Mouse (Mus musculus) neural tube, embryonic 11.5 days (tissue): ENCODE measurements at regions not wholly inside any gene's neighbourhood (a gene's known extent, or its start where the extent isn't known, plus 50 kb on each side); places are given as distances from the start of the nearest gene placed in this dataset.

Experiments used
- ATAC-seq: fragments of 200-750 bp; cut with Nextera tagmentation; 2 replicates; pipeline ENCODE4 v1.8.0; 2017; ENCODE audit warnings: moderate number of reproducible peaks, mild to moderate bottlenecking, moderate TSS enrichment, moderate library complexity; ENCODE audit not compliant: insufficient read depth, low FRiP score, low TSS enrichment
- DNase-seq: peaks from one replicate; pipeline ENCODE4 v3.0.0-alpha.2; 2015; ENCODE audit warnings: low spot score
- H3K27ac ChIP-seq: fragments of 300-500 bp; sonication (generic); 2 replicates; pipeline ENCODE4 v1.5.1; 2014; ENCODE audit warnings: low read depth, mild to moderate bottlenecking, low read length
- H3K27me3 ChIP-seq: fragments of 300-500 bp; sonication (generic); 2 replicates; pipeline ENCODE4 v1.6.1; 2014; ENCODE audit warnings: mild to moderate bottlenecking, low read length, mixed read lengths; ENCODE audit not compliant: control insufficient read depth, insufficient read depth
- H3K36me3 ChIP-seq: fragments of 300-500 bp; sonication (generic); 2 replicates; pipeline ENCODE4 v1.6.1; 2014; ENCODE audit warnings: mild to moderate bottlenecking, low read length, moderate library complexity, mixed read lengths; ENCODE audit not compliant: control insufficient read depth, insufficient read depth
- H3K4me1 ChIP-seq: fragments of 300-500 bp; sonication (generic); 2 replicates; pipeline ENCODE4 v1.6.1; 2014; ENCODE audit warnings: low read length, mixed read lengths; ENCODE audit not compliant: control insufficient read depth, insufficient read depth
- H3K4me2 ChIP-seq: fragments of 300-500 bp; sonication (generic); 2 replicates; pipeline ENCODE4 v1.6.1; 2014; ENCODE audit warnings: low read depth, mild to moderate bottlenecking, moderate library complexity
- H3K4me3 ChIP-seq: fragments of 300-500 bp; sonication (generic); 2 replicates; pipeline ENCODE4 v1.5.1; 2014; ENCODE audit warnings: low read depth, low read length
- H3K9ac ChIP-seq: fragments of 300-500 bp; sonication (generic); 2 replicates; pipeline ENCODE4 v1.6.1; 2014; ENCODE audit warnings: mild to moderate bottlenecking, low read length
- H3K9me3 ChIP-seq: fragments of 300-500 bp; sonication (generic); 2 replicates; pipeline ENCODE4 v1.6.1; 2016; ENCODE audit warnings: low read length; ENCODE audit not compliant: control insufficient read depth
- WGBS: fragments of 180-500 bp; shearing (Covaris S2); extraction: QIAGEN DNeasy Blood & Tissue Kit; methylation state at CpG from one replicate; pipeline ENCODE4 v1.1.7; 2014; 5-methylcytosine and 5-hydroxymethylcytosine counted together

DNA sequence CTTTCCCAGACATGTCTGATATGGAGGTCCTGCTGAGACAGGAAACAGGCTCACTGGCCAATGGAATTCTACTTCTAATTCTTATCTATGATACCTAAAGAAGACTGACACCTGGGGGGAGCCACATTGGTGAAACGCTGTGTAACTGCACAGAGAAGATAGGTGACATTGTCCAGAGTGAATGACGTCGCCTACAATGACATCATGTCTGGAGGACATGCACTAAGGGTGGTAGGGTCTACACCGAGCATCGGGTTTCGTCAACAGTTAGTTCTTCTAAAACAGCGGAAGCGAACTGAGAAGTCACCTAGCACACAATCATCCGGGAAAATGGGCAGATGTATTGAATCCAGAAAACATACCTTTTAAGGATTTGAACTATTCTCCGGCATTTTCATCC, 402.7 kb upstream of the Map3k7 start:
- no peak for ATAC-seq
- H3K4me1 ChIP-seq: no peaks in the 10 kb centered on the region
- H3K4me2 ChIP-seq: no peak overlapping the region
- H3K9me3 ChIP-seq: no peaks in the 10 kb centered on the region
- 93% methylated on average over 10 of the region's 10 CpGs for WGBS
- no peaks in the 10 kb centered on the region for H3K27me3 ChIP-seq
- no peaks in the 10 kb centered on the region for H3K36me3 ChIP-seq
- H3K27ac ChIP-seq: no peak overlapping the region
- no peak overlapping the region for H3K4me3 ChIP-seq
- DNase-seq: no peak
- H3K9ac ChIP-seq: no peak overlapping the region

DNA sequence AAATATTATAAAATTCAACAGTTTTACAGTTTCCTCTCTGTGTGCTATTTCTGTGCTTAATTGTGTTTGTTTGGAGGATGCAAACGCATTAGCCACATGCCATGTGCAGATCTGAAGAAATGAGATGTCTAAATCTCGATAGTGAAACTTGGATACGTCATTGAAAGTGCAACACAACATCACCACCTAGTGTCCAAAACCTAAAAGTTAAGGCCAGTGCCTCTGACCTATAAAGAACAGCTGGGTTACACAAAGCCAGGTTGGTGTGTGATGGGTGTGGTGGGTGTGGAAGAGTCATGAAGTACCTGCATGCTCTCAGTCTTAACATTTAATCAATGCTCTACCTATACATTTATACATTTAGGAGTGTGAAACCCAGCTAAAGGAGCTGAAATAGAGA, 402.1 kb upstream of the Map3k7 start:
- Histone ChIP-seq H3K27me3 (no peaks in the 10 kb centered on the region), H3K4me1 (no peaks in the 10 kb centered on the region), H3K27ac (no peak overlapping the region), H3K9me3 (no peaks in the 10 kb centered on the region), H3K36me3 (no peaks in the 10 kb centered on the region), H3K4me2 (no peak overlapping the region), H3K9ac (no peak overlapping the region), H3K4me3 (no peak overlapping the region)
- no peak for DNase-seq
- 33% methylated on average over 3 of the region's 3 CpGs for WGBS
- no peak for ATAC-seq

DNA sequence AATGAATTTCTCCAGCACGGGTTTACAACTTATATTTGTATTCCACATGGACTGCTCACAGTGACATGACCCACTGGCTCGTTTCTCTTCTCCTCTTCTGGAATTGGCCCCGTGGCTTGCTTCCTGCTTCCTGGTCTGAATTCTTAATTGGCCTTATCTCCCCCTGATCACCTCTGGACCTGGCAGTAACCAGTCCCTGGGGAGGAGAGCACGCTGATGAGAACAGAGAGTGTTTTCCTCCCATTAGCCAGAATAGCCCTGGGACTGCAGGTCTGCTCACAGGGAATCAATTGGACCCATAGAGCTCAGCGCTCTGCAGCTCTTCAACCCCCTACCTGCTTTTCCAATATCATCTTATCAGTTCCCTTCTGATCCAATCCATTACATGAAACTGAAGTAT, 397.7 kb upstream of the Map3k7 start:
- no peak for DNase-seq
- H3K27ac ChIP-seq: no peak overlapping the region
- no peaks in the 10 kb centered on the region for H3K4me1 ChIP-seq
- no peaks in the 10 kb centered on the region for H3K27me3 ChIP-seq
- ATAC-seq: no peak
- H3K9me3 ChIP-seq: no peaks in the 10 kb centered on the region
- H3K4me3 ChIP-seq: no peak overlapping the region
- no peak overlapping the region for H3K4me2 ChIP-seq
- no peaks in the 10 kb centered on the region for H3K36me3 ChIP-seq
- 51% methylated on average over 5 of the region's 5 CpGs for WGBS
- H3K9ac ChIP-seq: no peak overlapping the region

GRCm38 (mm10) chr4:31566834-31567233, 397.1 kb upstream of the Map3k7 start:
- Histone ChIP-seq H3K27ac (no peak overlapping the region), H3K27me3 (no peaks in the 10 kb centered on the region), H3K4me3 (no peak overlapping the region), H3K4me2 (no peak overlapping the region), H3K9ac (no peak overlapping the region), H3K4me1 (no peaks in the 10 kb centered on the region), H3K36me3 (no peaks in the 10 kb centered on the region), H3K9me3 (no peaks in the 10 kb centered on the region)
- ATAC-seq: no peak
- DNase-seq: no peak
- 58% methylated on average over 3 of the region's 3 CpGs for WGBS

DNA sequence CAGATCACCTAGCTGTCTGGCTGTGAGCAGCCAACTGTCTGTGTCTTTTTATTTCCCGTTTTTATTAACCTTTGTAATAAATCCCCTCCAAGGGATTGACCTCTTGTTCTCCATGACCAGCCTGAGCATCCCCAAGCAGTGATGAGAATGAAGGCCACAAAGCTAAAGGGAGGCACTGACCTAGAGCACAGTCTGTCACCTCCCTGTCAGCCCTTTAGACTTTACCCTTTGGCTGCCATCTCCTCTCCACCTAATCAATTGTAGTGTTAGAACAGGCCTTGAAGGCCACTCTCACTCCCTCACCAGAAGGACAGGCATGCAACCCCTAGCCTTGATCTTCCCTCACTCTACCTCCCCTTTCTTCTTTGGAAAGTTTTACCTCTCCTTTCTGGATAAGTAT, 394.2 kb upstream of the Map3k7 start:
- H3K4me1 ChIP-seq: no peaks in the 10 kb centered on the region
- H3K4me2 ChIP-seq: no peak overlapping the region
- no peak for ATAC-seq
- H3K9me3 ChIP-seq: no peaks in the 10 kb centered on the region
- DNase-seq: no peak
- no peaks in the 10 kb centered on the region for H3K27me3 ChIP-seq
- H3K4me3 ChIP-seq: no peak overlapping the region
- H3K27ac ChIP-seq: no peak overlapping the region
- H3K9ac ChIP-seq: no peak overlapping the region
- WGBS: 86% methylated on average over 1 of the region's 1 CpGs
- H3K36me3 ChIP-seq: no peaks in the 10 kb centered on the region

DNA sequence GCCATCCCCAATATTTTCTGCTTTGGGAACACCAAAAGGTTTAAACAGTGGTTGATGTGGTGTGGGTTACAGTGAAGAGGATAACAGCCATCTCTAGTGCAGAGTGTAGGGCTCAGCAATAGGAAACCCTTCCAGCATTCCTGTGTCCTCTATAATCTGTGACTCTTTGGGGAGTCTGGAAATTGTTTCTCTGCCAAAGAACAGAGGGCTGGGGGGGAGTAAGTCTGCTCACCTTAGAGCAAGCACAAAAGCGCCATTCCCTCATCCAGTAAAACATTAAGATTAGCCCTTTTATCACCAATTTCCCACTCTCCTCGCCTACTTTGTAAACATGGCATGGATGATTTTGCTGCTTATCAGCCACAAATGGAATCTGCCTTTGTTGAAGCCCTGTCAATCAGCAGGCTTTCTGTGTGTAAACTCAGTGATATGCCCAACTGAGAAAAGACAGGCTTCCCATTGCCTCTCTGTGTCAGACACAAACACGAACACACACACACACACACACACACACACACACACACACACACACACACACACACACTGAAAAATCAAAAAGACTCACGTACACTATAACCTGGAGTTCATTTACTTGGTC, 386.8 kb upstream of the Map3k7 start:
- no peak overlapping the region for H3K9ac ChIP-seq
- H3K4me2 ChIP-seq: no peak overlapping the region
- no peak overlapping the region for H3K27ac ChIP-seq
- H3K4me3 ChIP-seq: no peak overlapping the region
- ATAC-seq (no peak), DNase-seq (no peak)
- H3K4me1 ChIP-seq: no peaks in the 10 kb centered on the region
- no peaks in the 10 kb centered on the region for H3K27me3 ChIP-seq
- H3K9me3 ChIP-seq: no peaks in the 10 kb centered on the region
- WGBS: 87% methylated on average over 4 of the region's 4 CpGs
- H3K36me3 ChIP-seq: no peaks in the 10 kb centered on the region

GRCm38 (mm10) chr4:31583495-31583894, 380.4 kb upstream of the Map3k7 start:
- no peak for ATAC-seq

DNA sequence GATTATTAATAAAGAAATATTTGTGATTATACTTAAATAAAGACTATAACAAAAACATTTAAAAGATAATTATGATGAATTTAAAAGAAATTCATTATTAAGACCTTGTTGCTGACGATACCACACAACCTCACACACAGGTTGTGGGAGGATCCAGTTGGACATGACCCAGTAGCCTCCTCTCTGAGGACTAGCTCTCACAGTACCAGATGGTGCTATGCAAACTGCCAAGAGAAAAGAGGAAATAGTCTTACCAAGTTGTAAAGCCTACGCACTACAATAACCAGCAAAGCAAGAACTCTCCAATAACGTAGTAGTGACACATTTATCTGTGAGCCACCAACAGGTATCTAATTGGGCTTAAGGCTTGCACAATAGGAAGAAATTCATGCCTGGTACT, 379.7 kb upstream of the Map3k7 start:
- Histone ChIP-seq H3K4me3 (no peak overlapping the region), H3K9ac (no peak overlapping the region), H3K4me2 (no peak overlapping the region), H3K27me3 (no peaks in the 10 kb centered on the region), H3K27ac (no peak overlapping the region), H3K9me3 (no peaks in the 10 kb centered on the region), H3K36me3 (no peaks in the 10 kb centered on the region), H3K4me1 (no peaks in the 10 kb centered on the region)
- WGBS: 84% methylated on average over 3 of the region's 3 CpGs
- DNase-seq (no peak), ATAC-seq (no peak)

More at GRCm38 (mm10) chr4:31583495-31583894, 380.4 kb upstream of the Map3k7 start:
- Histone ChIP-seq H3K4me2 (no peak overlapping the region), H3K27me3 (no peaks in the 10 kb centered on the region), H3K9ac (no peak overlapping the region), H3K4me1 (no peaks in the 10 kb centered on the region), H3K27ac (no peak overlapping the region), H3K36me3 (no peaks in the 10 kb centered on the region), H3K9me3 (no peaks in the 10 kb centered on the region), H3K4me3 (no peak overlapping the region)
- DNase-seq: no peak
- 55% methylated on average over 2 of the region's 2 CpGs for WGBS

- Histone ChIP-seq H3K4me3 (no peak overlapping the region), H3K27ac (no peak overlapping the region), H3K9me3 (no peaks in the 10 kb centered on the region), H3K36me3 (no peaks in the 10 kb centered on the region), H3K4me2 (no peak overlapping the region), H3K27me3 (no peaks in the 10 kb centered on the region), H3K9ac (no peak overlapping the region), H3K4me1 (no peaks in the 10 kb centered on the region)
- DNase-seq: no peak
- 92% methylated on average over 1 of the region's 1 CpGs for WGBS
- ATAC-seq: no peak
These were observed 369.8 kb upstream of the Map3k7 start for GRCm38 (mm10) chr4:31594089-31594488.
